Mouse (Mus musculus): Measurements from ENCODE around the gene Ppfibp1. TPM values are rescaled to one million over a fixed set of nuclear protein-coding genes. Genes with fewer than 3 reads are reported as not detected.

Gene Ppfibp1
- polyA plus RNA-seq (2014; fragmentation: Illumina TruSeq; extraction: RNeasy Lipid Tissue Mini Kit (QIAGEN cat#74804); ENCODE audit: low read depth, low replicate concordance) = 53.9 TPM

GRCm38 (mm10) chr6:146887958-146888659, at the start of gene Ppfibp1:
TSS of gene Ppfibp1 (plus strand) at chr6:146888487.

GRCm38 (mm10) chr6:146850050-146850449, 38.2 kb upstream of the Ppfibp1 start, which contains the start of gene Smco2:
TSS of gene Smco2 (plus strand) at chr6:146850104.

DNA sequence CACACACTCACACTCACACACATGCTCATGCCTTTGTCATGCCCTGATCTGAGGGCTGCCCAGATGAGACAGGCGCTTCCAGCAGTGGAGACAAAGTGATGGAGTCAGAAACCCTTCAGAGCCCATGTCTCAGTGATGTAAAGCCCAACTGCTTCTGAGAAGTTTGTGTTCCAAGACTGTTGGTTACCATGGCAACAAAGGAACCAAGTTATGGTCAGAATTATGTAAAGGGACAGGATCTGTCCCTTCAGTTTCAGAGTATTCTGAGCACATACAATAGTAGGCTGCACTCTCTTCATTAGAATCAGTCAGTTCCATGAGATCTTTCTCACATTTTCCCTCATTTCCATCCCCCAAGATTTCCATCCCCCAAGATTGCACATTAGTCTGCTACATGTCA, 66.0 kb downstream of the Ppfibp1 start, which contains the start of gene 1700034J05Rik:
Gene 1700034J05Rik (minus strand): TSS at position 165 of the 400 bp plus-strand sequence.

GRCm38 (mm10) chr6:147032303-147032925, 144.1 kb downstream of the Ppfibp1 start, which contains the start of gene Rep15:
TSS of gene Rep15 (plus strand) at chr6:147032584.

GRCm38 (mm10) chr6:147042291-147043290, 154.3 kb downstream of the Ppfibp1 start, which contains the start of gene Mrps35:
TSS of gene Mrps35 (plus strand) at chr6:147042764.

Other genes starting within 250 kb of the Ppfibp1 start
- 53.3 TPM for gene Med21, start 245.9 kb upstream of the Ppfibp1 start, polyA plus RNA-seq (2014; fragmentation: Illumina TruSeq; extraction: RNeasy Lipid Tissue Mini Kit (QIAGEN cat#74804); ENCODE audit: low read depth, low replicate concordance)
- gene Tm7sf3, start 245.7 kb upstream of the Ppfibp1 start, polyA plus RNA-seq (2014; fragmentation: Illumina TruSeq; extraction: RNeasy Lipid Tissue Mini Kit (QIAGEN cat#74804); ENCODE audit: low read depth, low replicate concordance) = 57.4 TPM
- 10.4 TPM for gene Stk38l, start 163.5 kb upstream of the Ppfibp1 start, polyA plus RNA-seq (2014; fragmentation: Illumina TruSeq; extraction: RNeasy Lipid Tissue Mini Kit (QIAGEN cat#74804); ENCODE audit: low read depth, low replicate concordance)
- 2.4 TPM for gene Arntl2, start 92.4 kb upstream of the Ppfibp1 start, polyA plus RNA-seq (2014; fragmentation: Illumina TruSeq; extraction: RNeasy Lipid Tissue Mini Kit (QIAGEN cat#74804); ENCODE audit: low read depth, low replicate concordance)
- gene Smco2, start 38.4 kb upstream of the Ppfibp1 start, polyA plus RNA-seq (2014; fragmentation: Illumina TruSeq; extraction: RNeasy Lipid Tissue Mini Kit (QIAGEN cat#74804); ENCODE audit: low read depth, low replicate concordance) = 3.1 TPM
- 4.5 TPM for gene 1700034J05Rik, start 65.9 kb downstream of the Ppfibp1 start, polyA plus RNA-seq (2014; fragmentation: Illumina TruSeq; extraction: RNeasy Lipid Tissue Mini Kit (QIAGEN cat#74804); ENCODE audit: low read depth, low replicate concordance)
- gene Rep15, start 144.1 kb downstream of the Ppfibp1 start, polyA plus RNA-seq (2014; fragmentation: Illumina TruSeq; extraction: RNeasy Lipid Tissue Mini Kit (QIAGEN cat#74804); ENCODE audit: low read depth, low replicate concordance) = 1.1 TPM
- gene Mrps35, start 154.3 kb downstream of the Ppfibp1 start, polyA plus RNA-seq (2014; fragmentation: Illumina TruSeq; extraction: RNeasy Lipid Tissue Mini Kit (QIAGEN cat#74804); ENCODE audit: low read depth, low replicate concordance) = 54.4 TPM
- 2.0 TPM for gene Mansc4, start 198.5 kb downstream of the Ppfibp1 start, polyA plus RNA-seq (2014; fragmentation: Illumina TruSeq; extraction: RNeasy Lipid Tissue Mini Kit (QIAGEN cat#74804); ENCODE audit: low read depth, low replicate concordance)
- gene Klhl42, start 202.9 kb downstream of the Ppfibp1 start, polyA plus RNA-seq (2014; fragmentation: Illumina TruSeq; extraction: RNeasy Lipid Tissue Mini Kit (QIAGEN cat#74804); ENCODE audit: low read depth, low replicate concordance) = 9.6 TPM